Comparison of ENCODE assay signal across 8 mouse cellular contexts in the genomic region with DNA sequence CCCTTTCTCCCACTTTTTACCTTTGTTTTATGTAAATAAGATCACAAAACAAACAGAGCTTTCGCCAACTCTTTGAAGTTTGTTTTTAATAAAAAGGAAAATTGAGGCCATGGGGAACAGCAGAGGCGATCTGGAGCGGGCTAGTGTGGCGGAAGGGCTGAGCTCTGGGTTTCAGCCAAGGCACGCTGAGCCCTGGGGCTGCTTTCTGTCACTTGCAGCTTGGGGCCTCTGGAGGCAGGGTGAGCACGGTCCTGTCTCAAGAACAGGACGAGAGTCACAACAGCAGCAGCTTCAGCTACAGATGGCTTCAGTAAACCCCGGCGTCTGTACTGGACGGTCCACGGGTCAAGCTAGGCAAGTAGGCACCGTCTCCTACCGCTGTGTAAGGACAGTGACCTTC.
DNase-seq lines count a peak whose midpoint lies in the region; ATAC-seq and TF ChIP-seq lines count a peak whose summit lies in the region.

No protein-coding gene starts in this region.

- no peaks in the 10 kb centered on the region for H3K27me3 ChIP-seq in heart, embryonic 14.5 days (ENCODE audit: control insufficient read depth, insufficient read depth, low read length)
- no peaks in the 10 kb centered on the region for H3K27me3 ChIP-seq in kidney, postnatal 0 days (ENCODE audit: insufficient read depth, low read length)

- peak; percentile 53 for TF ChIP-seq CTCF in kidney, postnatal 0 days (IDR thresholded peaks at IDR 0.05; ENCODE audit: low read depth)

- DNase-seq in right cerebral cortex, postnatal 14 days: peak; percentile 53
- no peak for DNase-seq in right cerebral cortex, adult 18-20 months
- DNase-seq in embryo, embryonic 10.5 days (ENCODE audit: low spot score): peak; percentile 64
- DNase-seq in kidney, postnatal 0 days (ENCODE audit: low spot score): peak; percentile 84
- DNase-seq in mesoderm, embryonic 11.5 days (ENCODE audit: low read depth, low spot score): peak; percentile 46
- DNase-seq in thymus, postnatal 25 days: no peak
- no peak for DNase-seq in spleen, postnatal 36 days (ENCODE audit: low spot score in 2 of 2)

- ATAC-seq in heart, embryonic 14.5 days (ENCODE audit: insufficient number of reproducible peaks, insufficient read depth, low FRiP score, low read depth): peak; percentile 70; the same call in 1 of the 2 replicates
- ATAC-seq in kidney, postnatal 0 days (replicated peaks; ENCODE audit: low FRiP score, low read depth): peak; percentile 72

- no peaks in the 10 kb centered on the region for H3K36me3 ChIP-seq in heart, embryonic 14.5 days (ENCODE audit: control insufficient read depth, insufficient read depth, low read length)
- no peaks in the 10 kb centered on the region for H3K36me3 ChIP-seq in kidney, postnatal 0 days (ENCODE audit: insufficient read depth, low read length)

- WGBS in heart, embryonic 14.5 days: 11% methylated on average over 13 of the region's 13 CpGs
- WGBS in kidney, postnatal 0 days: 12% methylated on average over 13 of the region's 13 CpGs

- H3K27ac ChIP-seq in heart, embryonic 14.5 days (replicated peaks in 1 of 2; ENCODE audit: control insufficient read depth in 1 of 2, insufficient read depth in 1 of 2, low read depth in 2 of 2, low read length in 2 of 2): no peak overlapping the region
- H3K27ac ChIP-seq in kidney, postnatal 0 days: no peak overlapping the region

- H3K4me1 ChIP-seq in heart, embryonic 14.5 days (ENCODE audit: control insufficient read depth in 2 of 2, insufficient read depth in 2 of 2, low read length in 2 of 2): peaks cover 2 to 15% of the 10 kb centered on the region in 2 experiments; a peak in 3 of 4 replicates
- H3K4me1 ChIP-seq in kidney, postnatal 0 days (replicated peaks; ENCODE audit: insufficient read depth, low read length): no peaks in the 10 kb centered on the region

- H3K9ac ChIP-seq in heart, embryonic 14.5 days (ENCODE audit: low read length): no peak overlapping the region
- no peak overlapping the region for H3K9ac ChIP-seq in kidney, postnatal 0 days (ENCODE audit: low read depth, low read length)

- peak overlapping the region; percentile 35 for H3K4me2 ChIP-seq in heart, embryonic 14.5 days (ENCODE audit: low read length)
- no peak overlapping the region for H3K4me2 ChIP-seq in kidney, postnatal 0 days (ENCODE audit: low read length)

- H3K4me3 ChIP-seq in heart, embryonic 14.5 days (ENCODE audit: control insufficient read depth in 1 of 2, insufficient read depth in 1 of 2, low read depth in 1 of 2, low read length in 2 of 2): no peak overlapping the region
- no peak overlapping the region for H3K4me3 ChIP-seq in kidney, postnatal 0 days (replicated peaks; ENCODE audit: low read depth, low read length)

- H3K9me3 ChIP-seq in heart, embryonic 14.5 days (ENCODE audit: control insufficient read depth, low read length): no peaks in the 10 kb centered on the region
- H3K9me3 ChIP-seq in kidney, postnatal 0 days (replicated peaks; ENCODE audit: low read length): no peaks in the 10 kb centered on the region

Comparison
In these comparisons a context has a peak if more than half of its experiments do, and no peak if none do; other contexts are left out.
1. DNase-seq: peak in right cerebral cortex, postnatal 14 days (single experiment), embryo, embryonic 10.5 days (single experiment), kidney, postnatal 0 days (single experiment) and mesoderm, embryonic 11.5 days (single experiment); none in right cerebral cortex, adult 18-20 months (single experiment), thymus, postnatal 25 days (single experiment) and spleen, postnatal 36 days (0 of 2).